Mouse (Mus musculus) bone marrow, adult 2 months (tissue): ENCODE data around the gene Efna4.

ENCODE experiments used
- CTCF ChIP-seq: fragments of 200-500 bp; IDR thresholded peaks from 2 replicates; pipeline ENCODE4 v1.5.1; 2011; ENCODE audit warnings: low read length, control low read depth; ENCODE audit not compliant: control insufficient read depth, insufficient read depth
- POLR2A ChIP-seq: fragments of 200-500 bp; IDR thresholded peaks from 2 replicates; pipeline ENCODE4 v1.6.1; 2011; ENCODE audit warnings: low read depth, mild to moderate bottlenecking, control low read depth, low read length, borderline replicate concordance; ENCODE audit not compliant: control insufficient read depth

DNA sequence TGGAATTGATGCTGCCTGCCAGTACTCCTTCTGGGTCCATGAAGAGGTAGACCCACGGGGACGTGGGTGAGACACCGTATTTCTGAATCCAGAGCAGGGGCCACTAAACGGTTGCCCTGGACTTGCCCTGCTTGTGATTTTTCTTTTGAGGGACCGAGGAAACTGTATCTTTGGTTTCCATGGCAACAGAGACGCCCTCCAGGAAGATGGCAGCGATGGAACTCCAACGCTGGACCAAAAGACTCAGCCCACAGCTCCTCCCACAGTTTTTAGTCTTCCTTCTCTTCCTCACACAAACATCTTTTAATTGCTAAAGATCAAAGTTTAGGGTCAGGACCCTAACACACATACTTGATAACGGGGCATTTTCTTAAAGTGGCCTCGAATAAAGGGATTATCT, 5.8 kb downstream of the Efna4 start:
- TF ChIP-seq POLR2A (no peak), CTCF (no peak)
